Mouse (Mus musculus): ENCODE data around the gene Asphd2.

Asphd2 gene

DNA sequence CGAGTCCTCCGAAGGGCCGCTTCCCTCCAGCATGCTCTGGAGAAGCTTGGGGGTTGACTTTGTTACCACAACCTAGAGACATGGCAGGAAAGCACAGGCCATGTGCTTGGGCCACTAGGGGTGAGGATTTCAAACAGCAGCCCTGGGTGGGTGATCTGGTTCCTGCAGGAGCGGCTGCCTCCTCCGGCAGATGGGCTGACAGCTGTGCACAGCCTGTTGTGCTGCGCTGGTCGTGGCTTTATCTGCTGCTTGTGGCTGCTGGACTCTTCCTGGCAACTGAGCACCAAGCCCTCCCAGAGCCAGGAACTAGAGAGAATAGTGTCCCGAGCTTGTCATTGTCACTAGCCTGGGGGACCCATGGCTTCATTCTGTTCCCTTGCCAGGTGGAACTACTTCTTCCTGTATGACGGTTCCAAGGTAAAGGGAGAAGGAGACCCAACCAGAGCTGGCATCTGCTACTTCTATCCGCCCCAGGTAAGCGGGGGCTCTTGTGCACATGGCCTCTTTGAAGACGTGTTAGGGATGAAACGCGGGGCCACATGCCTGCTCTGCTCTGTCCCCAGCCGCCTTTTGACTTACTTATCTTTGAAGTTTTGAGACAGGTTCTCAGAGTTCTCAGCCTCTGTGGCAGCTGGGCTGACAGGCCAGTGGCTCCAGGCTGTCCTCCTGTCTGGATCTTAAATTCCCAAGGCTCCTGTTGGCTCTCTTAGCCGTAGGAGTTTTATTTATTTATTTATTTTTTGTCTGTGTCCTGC is 48.3 kb downstream of the Asphd2 start:
- no peak for DNase-seq

DNA sequence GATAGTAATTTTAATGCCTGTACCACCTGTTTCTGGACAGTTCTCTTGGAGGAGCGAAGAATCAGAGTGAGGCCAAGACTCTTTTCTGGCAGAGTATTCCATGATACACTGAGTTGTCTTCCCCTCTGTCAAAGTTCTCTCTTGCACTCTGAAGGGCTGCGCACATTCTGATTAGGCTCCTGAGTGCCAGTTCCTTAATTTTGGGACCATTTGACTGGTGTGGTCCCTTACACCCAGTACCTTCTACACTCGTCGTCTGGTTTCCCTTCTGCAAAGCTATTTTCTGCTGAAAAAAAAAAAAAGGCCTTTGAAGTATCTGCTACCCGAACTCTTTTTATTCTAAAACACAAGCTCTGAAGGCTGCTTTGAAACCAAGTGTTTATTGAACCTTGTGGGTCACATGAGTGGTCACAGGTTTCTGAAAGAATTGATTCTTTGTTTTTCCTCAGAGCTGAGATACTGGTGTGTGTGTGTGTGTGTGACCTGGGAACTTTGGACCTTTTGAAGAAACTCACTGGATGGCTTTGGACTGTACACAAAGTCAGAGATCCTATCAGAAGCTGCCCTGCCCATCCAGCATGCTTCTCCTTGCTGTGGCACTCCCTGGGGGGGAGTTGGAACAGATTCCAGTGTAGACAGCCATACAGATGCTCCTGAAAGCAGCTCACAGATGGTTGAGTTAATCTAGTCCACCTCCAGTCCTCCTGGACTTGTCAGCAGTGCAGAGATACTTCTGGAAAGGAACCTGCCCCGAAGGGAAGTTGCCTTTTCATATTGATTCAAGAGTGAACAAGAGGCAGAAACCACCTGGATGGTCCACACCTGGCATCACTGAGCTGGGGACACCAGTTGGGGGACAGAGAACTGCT is 50.3 kb downstream of the Asphd2 start:
- DNase-seq: no peak

DNA sequence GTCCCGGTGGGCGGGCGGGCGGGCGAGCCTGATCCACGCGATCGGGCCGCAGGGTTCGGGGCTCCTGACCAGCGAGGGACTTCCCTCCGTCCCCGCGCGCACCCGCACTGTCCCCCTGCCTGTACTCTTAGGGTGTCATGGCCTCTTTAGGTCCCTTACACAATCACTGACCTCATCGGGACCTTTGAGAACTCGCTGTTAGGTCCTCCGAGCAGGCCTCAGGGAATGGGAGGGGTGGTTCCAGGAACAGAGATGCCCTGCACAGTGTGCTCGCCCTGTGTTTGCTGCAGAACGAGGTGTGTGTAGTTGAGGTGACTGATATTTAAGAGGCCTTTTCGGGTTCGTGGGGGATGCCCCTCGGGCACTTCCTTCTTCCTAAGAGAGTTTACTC is 51.5 kb downstream of the Asphd2 start:
- DNase-seq: no peak

DNA sequence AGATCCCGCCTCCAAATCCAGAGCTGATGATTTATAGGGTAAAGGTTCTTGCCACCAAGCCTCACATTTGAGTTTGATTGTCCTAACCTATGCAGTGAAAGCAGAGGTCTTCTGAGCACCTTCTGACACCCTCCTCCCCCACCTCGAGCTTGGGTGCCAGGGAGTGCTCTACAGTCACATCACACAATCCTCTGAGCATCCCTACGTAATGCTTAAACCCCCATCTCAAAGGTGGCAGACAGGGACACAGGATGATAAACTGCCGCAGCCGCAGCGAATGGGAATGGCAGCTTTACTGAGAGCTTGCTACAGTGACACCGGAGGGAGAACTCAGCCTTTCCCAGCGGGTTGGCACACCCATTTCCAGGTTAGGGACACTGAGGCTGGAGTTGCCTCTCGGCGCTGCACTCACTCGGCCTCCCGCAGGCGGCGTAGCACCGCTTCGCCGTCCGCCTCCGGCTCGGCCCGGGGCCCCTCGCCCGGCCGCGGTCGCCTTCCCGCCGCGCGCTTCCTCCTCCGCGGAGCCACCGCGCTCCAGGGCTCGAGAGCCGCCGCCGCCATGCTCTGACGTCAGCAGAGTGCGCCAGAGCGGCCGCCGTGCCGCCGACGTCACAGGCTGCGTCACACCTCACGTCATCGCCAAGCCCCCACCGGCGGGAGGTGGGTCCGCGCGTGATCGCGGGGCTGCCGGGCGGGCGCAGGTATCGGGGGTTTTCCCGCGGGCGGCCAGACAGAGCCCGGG is 52.0 kb downstream of the Asphd2 start, which contains the start of the genes Srrd and Hps4:
TSS of gene Srrd (minus strand) at position 578 of the 742 bp plus-strand sequence.
TSS of gene Hps4 (plus strand) at position 621 of the 742 bp plus-strand sequence.
- DNase-seq: peak; percentile 73 to 85

DNA sequence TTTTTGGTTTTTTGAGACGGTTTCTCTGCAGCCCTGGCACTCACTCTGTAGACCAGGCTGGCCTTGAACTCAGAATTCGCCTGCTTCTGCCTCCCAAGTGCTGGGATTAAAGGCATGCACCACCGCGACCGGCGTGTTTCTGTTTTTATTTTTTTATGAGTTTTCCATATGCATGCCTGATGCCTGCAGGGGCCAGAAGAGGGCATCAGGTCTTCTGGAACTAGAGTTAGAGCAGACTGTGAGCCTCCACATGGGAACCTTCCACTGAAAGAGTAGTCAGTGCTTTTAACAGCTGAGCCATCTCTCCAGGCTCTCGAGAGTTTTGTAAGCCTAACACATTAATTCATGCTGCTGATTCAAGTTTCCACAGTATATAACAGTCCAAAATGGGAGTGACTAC is 55.5 kb downstream of the Asphd2 start:
- DNase-seq: no peak

DNA sequence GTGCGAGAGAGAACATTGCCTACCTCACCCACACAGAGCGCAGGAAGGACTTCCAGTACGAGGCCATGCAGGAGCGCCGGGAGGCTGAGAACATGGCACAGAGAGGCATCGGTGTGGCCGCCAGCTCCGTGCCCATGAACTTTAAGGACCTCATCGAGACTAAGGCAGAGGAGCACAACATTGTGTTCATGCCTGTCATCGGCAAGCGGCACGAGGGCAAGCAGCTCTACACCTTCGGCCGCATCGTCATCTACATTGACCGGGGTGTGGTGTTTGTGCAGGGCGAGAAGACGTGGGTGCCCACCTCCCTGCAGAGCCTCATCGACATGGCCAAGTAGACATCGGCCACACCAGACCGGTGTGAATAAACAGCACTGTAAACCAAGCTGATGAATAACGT is 57.7 kb downstream of the Asphd2 start:
- no peak for DNase-seq

DNA sequence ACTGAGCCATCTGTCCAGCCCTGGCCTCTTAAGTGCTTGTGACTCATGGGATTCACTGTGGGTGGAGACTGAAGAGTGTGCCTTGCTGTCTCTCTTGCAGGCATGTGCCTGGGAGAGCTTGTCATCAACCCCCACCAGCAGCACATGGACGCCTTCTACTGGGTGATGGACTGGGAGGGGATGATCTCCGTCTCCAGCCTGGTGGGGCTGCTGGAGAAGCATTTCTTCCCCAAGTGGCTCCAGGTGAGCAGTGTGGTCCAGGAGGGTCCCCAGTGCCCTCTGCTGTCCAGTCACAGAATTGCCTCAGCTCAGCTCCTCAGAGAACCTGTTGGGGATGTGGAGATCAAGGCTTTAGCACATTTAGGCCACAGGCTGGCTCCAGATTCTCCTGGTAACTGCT is 59.2 kb downstream of the Asphd2 start:
- DNase-seq: peak; percentile 46 to 73

Measured in spleen, adult 18-20 months (tissue).